Mouse (Mus musculus) intestine, embryonic 15.5 days (tissue): ENCODE results near the gene Neu2. TPM values are rescaled to one million over a fixed set of nuclear protein-coding genes. Genes with fewer than 3 reads are reported as not detected.

Experiments
- ATAC-seq: fragments of 200-750 bp; cut with Nextera tagmentation; 2 replicates; pipeline ENCODE4 v1.8.0; 2017; ENCODE audit warnings: moderate TSS enrichment, moderate library complexity
- H3K27ac ChIP-seq: fragments of 300-500 bp; sonication (generic); 2 replicates; pipeline ENCODE4 v1.5.1; 2015; ENCODE audit warnings: mild to moderate bottlenecking, inconsistent platforms
- H3K27me3 ChIP-seq: fragments of 300-500 bp; sonication (generic); replicated peaks from 2 replicates; pipeline ENCODE4 v1.6.1; 2015; ENCODE audit warnings: inconsistent platforms
- H3K36me3 ChIP-seq: fragments of 300-500 bp; sonication (generic); 2 replicates; pipeline ENCODE4 v1.6.1; 2015; ENCODE audit warnings: inconsistent platforms
- H3K4me1 ChIP-seq: fragments of 300-500 bp; sonication (generic); replicated peaks from 2 replicates; pipeline ENCODE4 v1.6.1; 2015; ENCODE audit warnings: inconsistent platforms
- H3K4me2 ChIP-seq: fragments of 300-500 bp; sonication (generic); replicated peaks from 2 replicates; pipeline ENCODE4 v1.6.1; 2015; ENCODE audit warnings: mild to moderate bottlenecking, inconsistent platforms
- H3K4me3 ChIP-seq: fragments of 300-500 bp; sonication (generic); replicated peaks from 2 replicates; pipeline ENCODE4 v1.5.1; 2015; ENCODE audit warnings: inconsistent platforms
- H3K9ac ChIP-seq: fragments of 300-500 bp; sonication (generic); 2 replicates; pipeline ENCODE4 v1.6.1; 2015; ENCODE audit warnings: inconsistent platforms
- H3K9me3 ChIP-seq: fragments of 300-500 bp; sonication (generic); 2 replicates; pipeline ENCODE4 v1.6.1; 2016; ENCODE audit warnings: inconsistent platforms
- WGBS: fragments of 180-500 bp; shearing (Covaris S2); methylation state at CpG from one replicate; pipeline ENCODE4 v1.1.7; 2015; 5-methylcytosine and 5-hydroxymethylcytosine counted together
- polyA plus RNA-seq: library from polyadenylated mRNA; unstranded; fragments of >200 nt; fragmentation: Nextera tagmentation; extraction: Ambion mirVana; gene quantifications from 2 replicates; pipeline ENCODE4 v1.2.1, GENCODE M21; 2015

Neu2 gene
- polyA plus RNA-seq, 1 experiment from 2014 or later: 3.2 TPM

DNA sequence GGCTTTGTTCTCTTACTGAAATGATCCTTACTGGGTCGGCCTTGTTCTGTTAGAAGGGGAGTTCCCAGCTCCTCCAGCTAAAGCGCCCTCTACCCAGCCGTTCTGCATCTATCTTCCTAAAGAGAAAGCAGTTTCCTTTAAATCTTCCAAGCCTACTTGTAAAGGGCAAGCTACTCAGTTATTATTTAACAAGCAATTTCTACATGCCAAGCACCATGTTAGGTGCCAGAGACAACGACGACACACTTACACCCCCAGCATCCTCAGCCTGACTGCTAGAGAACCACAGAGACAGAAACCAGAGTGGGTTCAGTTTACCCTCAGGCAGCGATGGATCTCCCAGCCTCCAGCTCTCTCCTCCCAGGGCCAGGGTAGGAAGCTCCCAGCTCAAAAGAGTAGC, 1.8 kb upstream of the Neu2 start:
- Histone ChIP-seq H3K27me3 (peaks cover 28% of the 10 kb centered on the region), H3K4me1 (peaks cover 14% of the 10 kb centered on the region), H3K9ac (no peak overlapping the region), H3K4me2 (no peak overlapping the region), H3K36me3 (no peaks in the 10 kb centered on the region), H3K4me3 (no peak overlapping the region), H3K27ac (no peak overlapping the region), H3K9me3 (no peaks in the 10 kb centered on the region)
- WGBS: 65% methylated on average over 6 of the region's 6 CpGs
- ATAC-seq: no peak

DNA sequence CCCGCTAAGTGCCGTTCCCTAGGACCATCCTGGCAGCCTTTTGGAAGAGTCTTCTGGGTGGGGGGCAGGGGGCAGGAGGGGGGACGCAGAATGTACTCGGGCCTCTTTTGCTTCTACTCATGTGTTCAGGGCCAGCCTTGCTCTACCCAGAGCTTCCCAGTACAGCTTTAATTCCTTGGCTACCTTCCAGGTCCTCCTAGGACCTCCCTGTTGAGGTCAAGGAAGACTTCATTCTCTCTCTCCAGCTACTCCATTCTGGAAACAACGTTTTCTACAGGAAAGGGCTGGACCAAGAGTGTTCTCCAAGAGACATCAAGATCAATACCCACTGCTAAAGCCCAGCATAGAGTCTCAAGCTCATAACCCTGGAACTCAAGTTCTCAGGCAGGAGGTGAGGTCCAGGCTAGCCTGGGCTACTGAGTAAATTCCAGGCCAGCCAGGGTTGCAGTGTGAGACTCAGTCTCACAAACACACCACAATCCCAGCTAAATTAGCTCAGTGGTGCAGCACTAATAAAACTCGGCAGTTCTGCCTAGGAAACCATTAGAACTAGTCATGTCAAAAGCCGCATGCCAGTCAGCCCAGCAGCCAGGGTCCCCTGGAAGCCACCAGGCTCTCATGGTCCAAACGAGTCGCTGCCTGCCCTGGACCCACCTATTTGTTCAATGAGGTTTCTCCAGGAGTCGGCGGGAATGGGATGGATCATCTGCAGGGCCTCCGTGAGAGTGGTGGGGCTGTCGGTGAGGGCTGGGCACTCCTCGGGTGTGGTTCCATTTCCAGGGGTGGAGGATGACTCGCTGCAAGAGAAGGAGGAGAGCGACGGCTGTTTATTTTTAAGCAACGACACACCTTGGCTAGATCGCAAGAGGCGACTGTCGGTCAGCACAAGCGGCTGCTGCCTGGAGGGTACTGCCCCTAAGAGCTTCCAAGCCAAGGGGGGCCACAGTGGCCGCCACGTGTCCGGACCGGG, 813 bp upstream of the Neu2 start:
- peak; percentile 14; the same call in 1 of the 2 replicates for ATAC-seq
- H3K27ac ChIP-seq: no peak overlapping the region
- WGBS: 19% methylated on average over 26 of the region's 26 CpGs

GRCm38 (mm10) chr1:87510166-87510691, 540 bp downstream of the Neu2 start:
- ATAC-seq: peak; percentile 89
- Histone ChIP-seq H3K27ac (no peak overlapping the region), H3K4me3 (peak overlapping the region; percentile 69), H3K9me3 (no peaks in the 10 kb centered on the region), H3K9ac (peak overlapping the region; percentile 68), H3K36me3 (no peaks in the 10 kb centered on the region), H3K27me3 (peaks cover 28% of the 10 kb centered on the region), H3K4me1 (peaks cover 14% of the 10 kb centered on the region), H3K4me2 (peak overlapping the region; percentile 100)
- WGBS: under 1% methylated on average over 55 of the region's 61 CpGs

More for the DNA sequence above, 813 bp upstream of the Neu2 start:
- Histone ChIP-seq H3K4me1 (peaks cover 14% of the 10 kb centered on the region), H3K36me3 (no peaks in the 10 kb centered on the region), H3K9me3 (no peaks in the 10 kb centered on the region), H3K9ac (peak overlapping the region; percentile 68; the same call in 1 of the 2 replicates), H3K27me3 (peaks cover 28% of the 10 kb centered on the region), H3K4me3 (peak overlapping the region; percentile 69), H3K4me2 (peak overlapping the region; percentile 100)

- peaks cover 28% of the 10 kb centered on the region for H3K27me3 ChIP-seq
- no peak for ATAC-seq
- 8% methylated on average over 5 of the region's 5 CpGs for WGBS
- no peaks in the 10 kb centered on the region for H3K9me3 ChIP-seq
- H3K27ac ChIP-seq: no peak overlapping the region
- peak overlapping the region; percentile 100; the same call in 1 of the 2 replicates for H3K4me2 ChIP-seq
- H3K4me3 ChIP-seq: peak overlapping the region; percentile 69; the same call in 1 of the 2 replicates
- peaks cover 14% of the 10 kb centered on the region for H3K4me1 ChIP-seq
- no peak overlapping the region for H3K9ac ChIP-seq
- no peaks in the 10 kb centered on the region for H3K36me3 ChIP-seq
Measured at GRCm38 (mm10) chr1:87510845-87511244, 1.2 kb downstream of the Neu2 start.

DNA sequence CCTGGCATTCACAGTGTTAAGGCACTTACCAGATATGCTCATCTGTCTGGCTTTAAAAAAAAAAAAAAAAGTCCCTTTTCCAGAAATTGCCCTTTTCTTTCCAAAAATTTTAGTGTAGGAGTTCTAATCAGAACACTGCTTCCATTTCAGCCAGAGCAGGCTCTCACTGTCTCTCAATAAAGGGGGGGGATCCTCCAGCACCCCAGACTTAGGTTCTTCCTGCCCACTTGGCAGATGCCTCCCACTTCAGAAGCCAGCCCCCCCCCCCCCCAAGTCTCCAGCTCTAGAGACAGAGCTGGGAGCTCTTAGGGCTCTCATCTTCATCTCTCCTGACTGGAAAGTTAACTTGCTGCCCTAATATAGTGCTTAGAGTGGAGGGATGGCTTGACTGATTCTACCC, 10.8 kb downstream of the Neu2 start:
- Histone ChIP-seq H3K4me3 (no peak overlapping the region), H3K27me3 (no peaks in the 10 kb centered on the region), H3K27ac (no peak overlapping the region), H3K9ac (no peak overlapping the region), H3K4me2 (no peak overlapping the region), H3K36me3 (no peaks in the 10 kb centered on the region), H3K4me1 (no peaks in the 10 kb centered on the region), H3K9me3 (no peaks in the 10 kb centered on the region)
- no peak for ATAC-seq

- H3K4me2 ChIP-seq: no peak overlapping the region
- no peaks in the 10 kb centered on the region for H3K36me3 ChIP-seq
- H3K9ac ChIP-seq: no peak overlapping the region
- 61% methylated on average over 1 of the region's 1 CpGs for WGBS
- H3K4me3 ChIP-seq: no peak overlapping the region
- H3K27ac ChIP-seq: no peak overlapping the region
- no peaks in the 10 kb centered on the region for H3K9me3 ChIP-seq
- H3K4me1 ChIP-seq: no peaks in the 10 kb centered on the region
- H3K27me3 ChIP-seq: no peaks in the 10 kb centered on the region
- ATAC-seq: no peak
Measured at GRCm38 (mm10) chr1:87521523-87521922, 11.8 kb downstream of the Neu2 start.

- Histone ChIP-seq H3K4me3 (no peak overlapping the region), H3K4me2 (no peak overlapping the region), H3K36me3 (no peaks in the 10 kb centered on the region), H3K27me3 (no peaks in the 10 kb centered on the region), H3K4me1 (no peaks in the 10 kb centered on the region), H3K9me3 (no peaks in the 10 kb centered on the region), H3K9ac (no peak overlapping the region), H3K27ac (no peak overlapping the region)
- 96% methylated on average over 7 of the region's 7 CpGs for WGBS
- no peak for ATAC-seq
Measured at GRCm38 (mm10) chr1:87525041-87525440, 15.4 kb downstream of the Neu2 start.

DNA sequence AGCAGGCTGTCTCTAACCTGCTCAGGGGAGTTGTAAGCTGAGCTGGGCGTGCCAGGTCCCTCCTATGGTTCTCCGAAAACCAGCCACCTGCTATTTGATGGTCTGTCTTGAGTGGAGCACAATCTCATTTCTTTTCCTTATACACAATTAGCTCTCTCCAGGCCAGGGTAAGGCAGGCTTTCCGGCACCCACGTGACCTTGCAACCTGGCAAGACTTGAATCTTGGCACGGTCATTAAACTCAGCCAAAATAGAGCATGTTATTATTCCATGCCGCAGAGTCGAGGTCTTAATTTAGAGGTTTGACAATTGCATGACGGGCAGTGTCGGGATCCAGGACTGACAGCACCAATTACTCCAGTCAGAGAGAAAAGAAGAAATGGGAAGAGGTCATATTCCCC, 17.5 kb downstream of the Neu2 start:
- Histone ChIP-seq H3K27ac (no peak overlapping the region), H3K27me3 (no peaks in the 10 kb centered on the region), H3K9me3 (no peaks in the 10 kb centered on the region), H3K36me3 (no peaks in the 10 kb centered on the region), H3K4me1 (no peaks in the 10 kb centered on the region), H3K9ac (no peak overlapping the region), H3K4me2 (no peak overlapping the region), H3K4me3 (no peak overlapping the region)
- ATAC-seq: no peak
- WGBS: 82% methylated on average over 9 of the region's 9 CpGs

DNA sequence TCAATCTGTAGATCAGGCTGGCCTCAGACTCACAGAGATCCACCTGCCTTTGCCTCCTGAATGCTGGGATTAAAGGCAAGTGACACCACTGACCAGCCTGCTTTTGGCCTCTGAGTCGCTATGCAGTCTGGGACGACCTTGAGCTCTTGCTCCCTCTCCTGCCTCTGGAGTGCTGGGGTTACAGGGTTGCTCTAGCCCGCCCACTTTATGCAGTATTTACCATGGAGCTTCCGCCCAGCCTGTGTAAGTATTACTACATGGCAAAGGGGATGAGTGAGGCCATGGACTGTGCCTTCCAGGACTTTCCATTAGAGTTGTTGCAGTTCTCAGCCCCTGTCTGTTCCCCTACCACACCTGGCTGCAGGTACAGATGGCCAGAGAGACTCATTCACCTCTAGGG, 22.7 kb downstream of the Neu2 start:
- no peak overlapping the region for H3K27ac ChIP-seq
- no peaks in the 10 kb centered on the region for H3K9me3 ChIP-seq
- H3K9ac ChIP-seq: no peak overlapping the region
- no peak for ATAC-seq
- 70% methylated on average over 4 of the region's 4 CpGs for WGBS
- no peaks in the 10 kb centered on the region for H3K4me1 ChIP-seq
- no peaks in the 10 kb centered on the region for H3K27me3 ChIP-seq
- H3K36me3 ChIP-seq: no peaks in the 10 kb centered on the region
- H3K4me2 ChIP-seq: no peak overlapping the region
- H3K4me3 ChIP-seq: no peak overlapping the region

DNA sequence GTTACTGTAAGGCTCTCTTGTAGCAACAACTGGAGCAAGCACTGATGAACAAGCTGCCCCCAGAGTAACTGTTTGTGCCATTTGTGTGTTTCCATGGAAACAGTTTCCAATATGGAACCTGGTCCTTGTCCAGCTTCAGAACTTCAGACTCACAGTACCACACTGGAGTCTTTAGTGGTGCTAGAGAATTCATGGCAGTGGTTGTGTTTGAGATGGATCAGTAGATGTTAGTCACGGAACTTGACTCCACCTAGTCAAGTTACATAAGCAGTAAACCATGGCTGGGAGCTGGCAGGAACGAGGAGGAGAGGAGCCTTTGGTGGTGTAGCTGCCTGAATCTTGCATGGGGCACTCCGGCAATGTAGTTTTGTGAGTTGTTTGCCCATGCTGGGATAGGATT, 24.4 kb downstream of the Neu2 start:
- 79% methylated on average over 3 of the region's 3 CpGs for WGBS
- no peak for ATAC-seq

GRCm38 (mm10) chr1:87537008-87537407, 27.3 kb downstream of the Neu2 start:
- no peak for ATAC-seq
- WGBS: 89% methylated on average over 1 of the region's 1 CpGs
- H3K9me3 ChIP-seq: no peaks in the 10 kb centered on the region
- H3K4me1 ChIP-seq: no peaks in the 10 kb centered on the region
- H3K27ac ChIP-seq: no peak overlapping the region
- H3K36me3 ChIP-seq: no peaks in the 10 kb centered on the region
- no peak overlapping the region for H3K4me3 ChIP-seq
- H3K27me3 ChIP-seq: no peaks in the 10 kb centered on the region
- no peak overlapping the region for H3K4me2 ChIP-seq
- H3K9ac ChIP-seq: no peak overlapping the region

More for the DNA sequence above, 24.4 kb downstream of the Neu2 start:
- H3K4me3 ChIP-seq: no peak overlapping the region
- H3K27ac ChIP-seq: no peak overlapping the region
- H3K27me3 ChIP-seq: no peaks in the 10 kb centered on the region
- H3K9ac ChIP-seq: no peak overlapping the region
- no peaks in the 10 kb centered on the region for H3K9me3 ChIP-seq
- no peaks in the 10 kb centered on the region for H3K4me1 ChIP-seq
- no peaks in the 10 kb centered on the region for H3K36me3 ChIP-seq
- no peak overlapping the region for H3K4me2 ChIP-seq

GRCm38 (mm10) chr1:87541614-87542013, 31.9 kb downstream of the Neu2 start:
- Histone ChIP-seq H3K4me2 (no peak overlapping the region), H3K9me3 (no peaks in the 10 kb centered on the region), H3K9ac (no peak overlapping the region), H3K4me1 (no peaks in the 10 kb centered on the region), H3K36me3 (no peaks in the 10 kb centered on the region), H3K27ac (no peak overlapping the region), H3K27me3 (no peaks in the 10 kb centered on the region), H3K4me3 (no peak overlapping the region)
- ATAC-seq: no peak
- WGBS: 32% methylated on average over 7 of the region's 7 CpGs
